Mouse (Mus musculus) embryonic facial prominence, embryonic 15.5 days (tissue): Measurements from ENCODE around the gene Sspo. TPM values are rescaled to one million over a fixed set of nuclear protein-coding genes. Genes with fewer than 3 reads are reported as not detected.

Experiments
- ATAC-seq: fragments of 200-750 bp; cut with Nextera tagmentation; 2 replicates; pipeline ENCODE4 v1.8.0; 2017; ENCODE audit warnings: low read depth, moderate TSS enrichment; ENCODE audit not compliant: insufficient number of reproducible peaks, low FRiP score, low TSS enrichment
- H3K27ac ChIP-seq: fragments of 300-500 bp; sonication (generic); replicated peaks from 2 replicates; pipeline ENCODE4 v1.5.1; 2015; ENCODE audit warnings: mild to moderate bottlenecking, inconsistent platforms
- H3K27me3 ChIP-seq: fragments of 300-500 bp; sonication (generic); 2 replicates; pipeline ENCODE4 v1.6.1; 2015; ENCODE audit warnings: inconsistent platforms
- H3K36me3 ChIP-seq: fragments of 300-500 bp; sonication (generic); 2 replicates; pipeline ENCODE4 v1.6.1; 2015; ENCODE audit warnings: mild to moderate bottlenecking, inconsistent platforms
- H3K4me1 ChIP-seq: fragments of 300-500 bp; sonication (generic); 2 replicates; pipeline ENCODE4 v1.6.1; 2015; ENCODE audit warnings: inconsistent platforms
- H3K4me2 ChIP-seq: fragments of 300-500 bp; sonication (generic); replicated peaks from 2 replicates; pipeline ENCODE4 v1.6.1; 2015; ENCODE audit warnings: mild to moderate bottlenecking, inconsistent platforms
- H3K4me3 ChIP-seq: fragments of 300-500 bp; sonication (generic); replicated peaks from 2 replicates; pipeline ENCODE4 v1.5.1; 2015; ENCODE audit warnings: mild to moderate bottlenecking, inconsistent platforms
- H3K9ac ChIP-seq: fragments of 300-500 bp; sonication (generic); 2 replicates; pipeline ENCODE4 v1.6.1; 2015; ENCODE audit warnings: inconsistent platforms
- H3K9me3 ChIP-seq: fragments of 300-500 bp; sonication (generic); replicated peaks from 2 replicates; pipeline ENCODE4 v1.6.1; 2016; ENCODE audit warnings: inconsistent platforms
- WGBS: fragments of 180-500 bp; shearing (Covaris S2); methylation state at CpG from one replicate; pipeline ENCODE4 v1.1.7; 2015; 5-methylcytosine and 5-hydroxymethylcytosine counted together
- polyA plus RNA-seq: library from polyadenylated mRNA; unstranded; fragments of >200 nt; fragmentation: Nextera tagmentation; extraction: Ambion mirVana; gene quantifications from 2 replicates; pipeline ENCODE4 v1.2.1, GENCODE M21; 2015

Gene Sspo
- polyA plus RNA-seq, 1 experiment from 2014 or later: 0.25 TPM

DNA sequence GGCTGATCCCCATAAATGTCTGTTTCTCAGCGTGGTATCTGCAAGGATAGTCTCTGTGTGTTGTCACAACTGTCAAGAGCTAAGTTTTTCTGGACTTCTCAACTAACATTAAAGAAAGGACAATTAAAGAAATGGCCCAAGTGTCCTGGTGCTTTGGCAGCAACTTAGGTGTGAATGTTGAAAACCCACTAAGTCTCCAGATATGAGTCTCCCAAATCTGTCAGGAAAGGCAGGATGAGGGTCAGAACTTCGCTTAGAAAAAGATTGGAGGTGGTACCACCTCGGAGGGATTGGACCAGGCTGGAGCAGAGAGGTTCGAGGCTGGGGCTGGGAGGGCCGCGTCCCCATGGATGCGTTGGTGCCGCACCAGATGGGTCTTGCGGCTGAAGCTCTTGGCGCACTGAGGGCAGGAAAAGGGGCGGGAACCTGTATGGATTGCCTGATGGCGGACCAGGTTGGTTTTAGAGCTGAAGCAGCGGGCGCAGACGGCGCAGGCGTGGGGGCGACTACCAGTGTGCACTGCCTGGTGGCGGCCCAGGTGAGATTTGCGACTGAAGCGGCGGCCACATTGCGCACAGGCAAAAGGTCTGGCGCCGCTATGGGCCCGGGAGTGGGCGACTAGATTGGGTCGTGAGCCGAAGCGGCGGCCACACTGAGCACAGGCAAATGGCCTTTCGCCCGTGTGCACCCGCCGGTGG lies 10.2 kb upstream of the Sspo start:
- Histone ChIP-seq H3K27ac (no peak overlapping the region), H3K9ac (no peak overlapping the region), H3K4me2 (no peak overlapping the region), H3K27me3 (no peaks in the 10 kb centered on the region), H3K4me3 (no peak overlapping the region), H3K4me1 (peaks cover 60% of the 10 kb centered on the region), H3K9me3 (no peaks in the 10 kb centered on the region), H3K36me3 (peaks cover 52% of the 10 kb centered on the region)
- ATAC-seq: no peak
- WGBS: 64% methylated on average over 35 of the region's 35 CpGs

GRCm38 (mm10) chr6:48438475-48439125 lies 9.4 kb upstream of the Sspo start:
- no peaks in the 10 kb centered on the region for H3K9me3 ChIP-seq
- WGBS: 46% methylated on average over 55 of the region's 55 CpGs
- H3K4me1 ChIP-seq: peaks cover 61% of the 10 kb centered on the region
- no peak for ATAC-seq
- no peak overlapping the region for H3K4me3 ChIP-seq
- no peak overlapping the region for H3K9ac ChIP-seq
- no peak overlapping the region for H3K4me2 ChIP-seq
- H3K36me3 ChIP-seq: peaks cover 53% of the 10 kb centered on the region
- H3K27me3 ChIP-seq: no peaks in the 10 kb centered on the region
- H3K27ac ChIP-seq: no peak overlapping the region

GRCm38 (mm10) chr6:48439654-48440053 lies 8.4 kb upstream of the Sspo start:
- peaks cover 62% of the 10 kb centered on the region for H3K4me1 ChIP-seq
- no peak overlapping the region for H3K27ac ChIP-seq
- no peaks in the 10 kb centered on the region for H3K9me3 ChIP-seq
- no peak overlapping the region for H3K9ac ChIP-seq
- no peak for ATAC-seq
- H3K4me3 ChIP-seq: no peak overlapping the region
- H3K36me3 ChIP-seq: peaks cover 53% of the 10 kb centered on the region
- no peak overlapping the region for H3K4me2 ChIP-seq
- H3K27me3 ChIP-seq: no peaks in the 10 kb centered on the region

- Histone ChIP-seq H3K4me2 (no peak overlapping the region), H3K4me1 (peaks cover 55% of the 10 kb centered on the region), H3K27ac (0 out of 2 replicates have a peak overlapping the region, but pooled peaks have one; percentile 39), H3K9me3 (no peaks in the 10 kb centered on the region), H3K4me3 (no peak overlapping the region), H3K36me3 (peaks cover 53% of the 10 kb centered on the region), H3K9ac (no peak overlapping the region), H3K27me3 (no peaks in the 10 kb centered on the region)
- no peak for ATAC-seq
- 24% methylated on average over 14 of the region's 14 CpGs for WGBS
Observed at GRCm38 (mm10) chr6:48440306-48441014, 7.6 kb upstream of the Sspo start.

DNA sequence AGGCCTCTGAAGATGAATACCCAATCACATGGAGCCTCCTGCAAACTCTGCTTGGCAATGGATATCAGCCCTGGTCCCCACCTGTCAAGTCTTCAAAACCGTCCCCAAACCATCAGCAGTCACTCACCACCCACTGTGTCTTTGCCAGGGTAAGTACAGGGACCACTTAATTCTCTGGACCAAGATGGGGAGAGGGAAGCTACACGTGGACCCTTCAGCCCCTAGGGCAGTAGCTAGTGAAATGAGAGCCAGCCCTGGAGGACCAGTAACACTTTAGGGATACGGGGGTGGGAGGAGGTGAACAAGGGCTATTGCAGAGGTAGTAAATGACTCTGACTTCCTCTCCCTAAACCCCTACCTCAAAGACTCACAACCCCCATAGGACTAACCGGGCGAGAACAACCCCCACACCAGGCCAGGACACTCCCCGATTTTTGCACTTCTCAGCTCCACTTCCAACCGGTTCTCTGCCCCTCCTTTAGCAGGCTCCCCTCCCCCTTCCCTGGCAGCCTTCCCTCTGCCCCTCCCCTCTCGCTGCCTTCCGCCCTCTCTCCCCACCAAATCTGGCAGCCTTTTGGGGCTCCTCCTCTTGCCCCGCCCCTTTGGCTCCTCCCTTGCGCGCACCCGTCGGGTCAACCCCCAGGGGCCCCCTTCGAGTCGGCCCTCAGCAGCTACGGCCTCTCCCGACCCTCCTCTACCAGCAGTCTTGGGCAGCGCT lies 4.3 kb upstream of the Sspo start:
- Histone ChIP-seq H3K9me3 (no peaks in the 10 kb centered on the region), H3K4me1 (peaks cover 35% of the 10 kb centered on the region), H3K4me2 (peak overlapping the region; percentile 81), H3K27me3 (no peaks in the 10 kb centered on the region), H3K9ac (peak overlapping the region; percentile 16), H3K27ac (peak overlapping the region; percentile 86), H3K4me3 (peak overlapping the region; percentile 85), H3K36me3 (peaks cover 33% of the 10 kb centered on the region)
- ATAC-seq: peak; percentile 89
- WGBS: 3% methylated on average over 18 of the region's 19 CpGs

- WGBS: 0% methylated on average over 31 of the region's 34 CpGs
- H3K27me3 ChIP-seq: no peaks in the 10 kb centered on the region
- ATAC-seq: peak; percentile 69
- H3K9me3 ChIP-seq: no peaks in the 10 kb centered on the region
- H3K4me1 ChIP-seq: peaks cover 29% of the 10 kb centered on the region
- H3K36me3 ChIP-seq: peaks cover 25% of the 10 kb centered on the region
- peak overlapping the region; percentile 97 for H3K27ac ChIP-seq
- H3K4me2 ChIP-seq: peak overlapping the region; percentile 81
- peak overlapping the region; percentile 85 for H3K9ac ChIP-seq
- H3K4me3 ChIP-seq: peak overlapping the region; percentile 85
Observed at GRCm38 (mm10) chr6:48444310-48445180, 3.5 kb upstream of the Sspo start.

- Histone ChIP-seq H3K27me3 (no peaks in the 10 kb centered on the region), H3K4me3 (peak within 1 kb of the TSS; percentile 85), H3K9ac (peak within 1 kb of the TSS; percentile 85), H3K4me2 (peak within 1 kb of the TSS; percentile 81), H3K36me3 (peaks cover 18% of the 10 kb centered on the region), H3K4me1 (peaks cover 21% of the 10 kb centered on the region), H3K9me3 (no peaks in the 10 kb centered on the region), H3K27ac (peak within 1 kb of the TSS; percentile 97)
- WGBS: under 1% methylated on average over 65 of the region's 65 CpGs
- peak; percentile 41 for ATAC-seq
Observed at GRCm38 (mm10) chr6:48445181-48446101, 2.6 kb upstream of the Sspo start, which contains the start of gene Zfp467. Zfp467 (minus strand) TSS chr6:48445825.

DNA sequence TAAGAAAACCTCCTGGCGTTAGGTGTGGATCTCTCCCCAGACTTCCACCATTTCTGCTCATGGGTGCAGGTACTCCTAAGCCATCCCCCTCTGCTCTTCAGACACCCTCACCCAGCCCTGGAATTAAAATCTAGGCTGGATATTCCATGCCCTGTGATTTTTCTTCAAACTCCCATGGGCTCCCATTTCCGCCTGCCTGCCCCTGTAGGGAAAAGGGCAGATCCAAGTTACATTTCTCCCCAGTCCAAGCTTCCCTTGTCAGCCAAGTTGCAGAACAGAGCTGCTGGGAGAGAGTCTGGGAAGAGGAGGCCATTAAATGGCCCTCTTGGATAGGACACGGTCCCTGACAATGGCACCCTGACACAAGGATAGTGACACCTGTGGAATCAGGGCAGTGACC lies 1.8 kb upstream of the Sspo start:
- H3K36me3 ChIP-seq: peaks cover 16% of the 10 kb centered on the region
- H3K27ac ChIP-seq: peak overlapping the region; percentile 97
- H3K4me1 ChIP-seq: peaks cover 13% of the 10 kb centered on the region
- H3K4me2 ChIP-seq: peak overlapping the region; percentile 81
- H3K9ac ChIP-seq: no peak overlapping the region
- no peaks in the 10 kb centered on the region for H3K9me3 ChIP-seq
- H3K4me3 ChIP-seq: peak overlapping the region; percentile 85
- no peaks in the 10 kb centered on the region for H3K27me3 ChIP-seq
- no peak for ATAC-seq
- WGBS: 47% methylated on average over 3 of the region's 3 CpGs

- H3K4me3 ChIP-seq: no peak overlapping the region
- H3K27me3 ChIP-seq: no peaks in the 10 kb centered on the region
- peaks cover 10% of the 10 kb centered on the region for H3K36me3 ChIP-seq
- no peak overlapping the region for H3K4me2 ChIP-seq
- H3K27ac ChIP-seq: 0 out of 2 replicates have a peak overlapping the region, but pooled peaks have one; percentile 1
- H3K9ac ChIP-seq: no peak overlapping the region
- 67% methylated on average over 3 of the region's 3 CpGs for WGBS
- peaks cover 12% of the 10 kb centered on the region for H3K4me1 ChIP-seq
- H3K9me3 ChIP-seq: no peaks in the 10 kb centered on the region
- ATAC-seq: no peak
Observed at GRCm38 (mm10) chr6:48446896-48447295, 1.1 kb upstream of the Sspo start.
